Mouse (Mus musculus) heart, postnatal 4 days (tissue): ENCODE data around the gene Deup1. TPM values are rescaled to one million over a fixed set of nuclear protein-coding genes. Genes with fewer than 3 reads are reported as not detected.
"Not testable (repeated sequence)": the region's sequence is repeated elsewhere in the genome, so short reads cannot be mapped to it uniquely, and the experiment has no call there.

Experiments used
- DNase-seq: peaks from one replicate; pipeline ENCODE4 v3.0.0; 2021
- total RNA-seq, 2 experiments: library from RNA; stranded (reverse); gene quantifications; 2 replicates each; pipeline ENCODE4 v1.2.3; 2021

The Deup1 gene
- total RNA-seq, 2 experiments from 2014 or later: 0.17 TPM; not detected in 1

DNA sequence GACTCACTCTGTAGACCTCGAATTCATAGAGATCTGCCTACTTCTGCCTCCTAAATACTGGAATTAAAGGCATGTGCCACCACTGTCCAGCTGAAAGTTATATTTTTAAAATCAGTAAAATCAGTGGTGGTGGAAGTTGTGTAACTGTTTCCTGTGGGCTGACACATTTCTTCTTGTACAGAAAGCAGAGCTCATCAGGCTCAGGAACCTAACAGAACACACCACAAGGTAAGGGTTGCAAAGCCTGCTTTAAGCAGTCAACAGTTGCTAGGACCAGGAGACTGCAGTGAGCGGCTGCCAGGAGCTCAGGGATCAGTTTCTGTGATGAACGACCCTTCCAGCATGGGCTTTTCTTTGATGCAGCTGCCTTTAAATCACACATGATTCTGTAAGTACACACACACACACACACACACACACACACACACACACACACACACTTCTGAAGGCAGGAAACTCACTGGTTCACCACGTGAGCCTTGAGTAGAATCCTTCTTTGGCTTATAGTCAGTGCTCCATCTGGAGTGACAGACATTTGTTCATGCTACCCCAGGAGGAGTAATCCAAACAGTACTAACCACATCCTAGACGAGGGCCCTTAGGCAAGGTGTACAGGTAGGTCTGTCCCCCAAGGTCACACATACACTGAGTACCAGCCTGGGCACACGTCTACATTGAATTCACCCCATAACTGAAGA lies 40.4 kb downstream of the Deup1 start:
- no peak for DNase-seq

DNA sequence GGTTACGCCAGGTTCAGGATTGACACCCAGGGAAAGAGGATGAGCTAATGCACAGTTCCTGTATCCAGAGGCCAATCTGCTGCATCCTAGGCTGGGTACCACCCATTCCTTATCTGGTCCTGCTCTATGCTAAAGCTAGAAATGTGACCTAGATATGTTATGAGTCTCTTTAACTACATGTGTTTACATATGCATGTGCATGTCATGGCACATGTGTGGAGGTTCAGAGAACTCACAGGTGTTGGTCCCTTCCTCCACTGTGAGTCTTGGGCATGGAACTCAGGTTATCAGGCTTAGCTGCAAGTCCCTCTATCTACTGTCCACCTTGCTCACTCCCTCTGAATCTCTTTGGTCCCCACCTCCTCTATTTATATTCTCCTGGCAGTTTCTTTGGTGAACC lies 41.8 kb downstream of the Deup1 start:
- DNase-seq: no peak

DNA sequence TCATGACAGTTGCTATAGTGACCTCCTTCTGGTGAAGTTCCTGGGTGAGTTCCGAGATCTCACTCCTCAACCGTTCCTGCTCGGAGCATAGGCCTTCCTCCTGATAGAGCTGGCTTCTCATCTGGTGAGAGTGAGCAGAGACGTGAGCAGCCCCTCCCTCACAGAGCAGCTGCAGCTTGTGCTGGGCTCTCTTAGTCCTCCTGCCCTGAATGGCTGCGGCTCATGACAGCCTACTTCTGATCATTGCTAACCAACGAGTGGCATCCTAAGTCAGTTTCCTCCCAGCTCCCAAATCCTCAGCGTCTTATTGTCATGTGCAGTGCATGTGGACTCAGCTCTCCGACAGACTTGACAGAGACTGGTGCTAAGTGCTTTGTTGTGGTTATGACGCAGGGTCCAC lies 43.5 kb downstream of the Deup1 start:
- no peak for DNase-seq

DNA sequence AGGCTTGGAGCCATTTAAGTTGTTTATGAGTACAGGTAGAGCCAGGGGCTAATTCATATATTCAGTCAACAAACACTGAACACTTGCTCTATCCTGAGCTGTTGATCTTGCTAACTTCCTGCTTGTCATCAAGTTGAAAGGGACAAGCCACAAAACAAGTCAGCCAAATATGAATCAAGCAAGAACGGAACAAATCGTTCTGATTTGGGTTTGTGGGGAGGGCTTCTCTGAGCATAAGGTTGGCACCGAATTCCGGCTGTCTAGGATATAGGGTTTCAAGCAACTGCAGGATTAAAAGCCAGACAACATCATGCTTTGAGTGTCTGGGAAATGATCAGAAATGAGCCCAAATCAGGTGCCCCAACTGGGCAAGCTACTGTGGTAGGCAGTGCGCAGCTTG lies 45.7 kb downstream of the Deup1 start:
- no peak for DNase-seq

DNA sequence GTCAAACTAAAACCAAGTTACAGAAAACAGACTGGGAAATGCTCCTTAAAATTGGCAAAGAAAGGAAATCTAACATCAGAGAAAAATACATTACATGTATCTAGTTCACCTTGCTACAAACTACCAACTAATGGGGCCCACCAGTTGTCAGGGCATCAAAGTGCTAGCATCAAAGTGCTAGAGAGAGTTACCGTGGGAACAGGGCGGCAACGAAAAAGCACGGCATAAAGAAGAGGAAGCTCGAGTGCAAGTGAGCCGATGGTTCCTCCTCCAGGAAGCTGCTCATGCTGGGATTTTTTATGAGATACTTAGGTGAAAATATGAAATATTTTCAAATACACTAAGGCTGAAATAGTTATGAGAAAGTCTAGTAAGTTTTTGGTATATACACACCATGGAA lies 47.6 kb downstream of the Deup1 start:
- no peak for DNase-seq

DNA sequence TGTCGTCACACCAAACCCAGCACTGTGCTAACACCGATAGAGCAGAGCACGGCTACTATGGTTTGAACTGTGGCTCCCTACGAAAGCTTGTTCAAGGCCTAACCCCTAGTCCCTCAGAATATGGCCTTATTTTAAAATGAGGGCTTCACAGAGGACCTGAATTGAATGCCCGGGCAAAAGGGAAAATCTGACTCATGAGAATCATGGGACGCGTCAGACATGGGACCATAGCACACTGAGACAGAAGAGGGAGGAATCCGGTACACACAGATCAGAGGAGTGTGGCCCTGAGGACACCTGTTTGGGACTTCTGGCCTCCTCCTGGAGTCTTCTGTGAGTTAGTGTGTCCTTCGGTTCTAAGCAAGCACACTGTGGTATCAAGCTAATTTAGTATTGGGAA lies 48.8 kb downstream of the Deup1 start:
- DNase-seq: no peak

DNA sequence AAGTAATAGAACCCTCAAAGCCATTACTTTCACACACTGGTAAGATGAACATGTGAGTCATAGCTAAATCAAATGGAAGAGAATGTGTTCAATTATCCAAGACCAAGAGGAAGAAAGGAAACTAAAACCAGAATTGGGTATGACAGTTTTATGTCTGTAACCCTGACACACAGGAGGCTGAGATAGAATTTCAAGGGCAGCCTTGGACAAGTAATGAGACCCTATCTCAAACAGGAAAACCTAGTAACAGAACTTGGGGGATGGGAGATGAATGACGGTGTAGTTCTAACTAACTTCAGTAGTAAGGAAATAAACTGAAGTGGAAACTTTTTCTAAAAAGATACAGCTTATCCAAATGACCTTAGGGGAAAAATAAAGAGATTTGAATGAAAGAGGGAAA lies 49.3 kb downstream of the Deup1 start:
- no peak for DNase-seq

DNA sequence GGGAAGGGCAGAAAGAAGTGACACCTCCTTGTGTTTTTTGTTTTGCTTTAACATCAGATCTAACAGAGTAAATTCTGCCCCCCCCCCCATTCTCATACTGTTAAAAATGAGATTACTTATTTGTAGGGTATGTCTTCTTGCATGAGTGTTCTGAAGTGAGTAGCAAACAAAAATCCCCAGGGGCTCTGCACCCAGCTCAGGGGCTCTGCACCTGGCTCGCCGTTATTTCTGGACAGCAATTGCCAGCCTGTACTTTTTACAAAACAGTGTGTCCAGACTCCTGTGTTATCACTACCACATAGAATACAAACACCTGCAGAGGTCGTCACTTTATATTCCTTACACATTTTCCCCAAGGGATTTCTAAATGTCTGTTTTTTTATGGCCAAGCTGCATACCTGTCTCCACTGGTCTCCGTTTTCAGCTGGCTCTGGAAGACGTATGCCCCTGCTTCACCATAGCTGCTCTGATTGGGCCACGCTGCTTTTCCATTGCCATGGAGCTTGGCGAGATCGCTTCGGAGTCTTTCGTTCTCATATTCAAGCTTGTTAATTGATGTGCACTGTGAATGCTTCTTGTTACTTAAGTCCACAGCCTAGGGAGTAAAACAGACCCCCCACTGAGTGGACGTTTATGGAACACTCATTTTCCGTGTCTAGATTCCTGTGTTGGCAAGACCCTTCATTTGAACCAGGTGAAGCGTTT lies 52.8 kb downstream of the Deup1 start:
- no peak for DNase-seq

DNA sequence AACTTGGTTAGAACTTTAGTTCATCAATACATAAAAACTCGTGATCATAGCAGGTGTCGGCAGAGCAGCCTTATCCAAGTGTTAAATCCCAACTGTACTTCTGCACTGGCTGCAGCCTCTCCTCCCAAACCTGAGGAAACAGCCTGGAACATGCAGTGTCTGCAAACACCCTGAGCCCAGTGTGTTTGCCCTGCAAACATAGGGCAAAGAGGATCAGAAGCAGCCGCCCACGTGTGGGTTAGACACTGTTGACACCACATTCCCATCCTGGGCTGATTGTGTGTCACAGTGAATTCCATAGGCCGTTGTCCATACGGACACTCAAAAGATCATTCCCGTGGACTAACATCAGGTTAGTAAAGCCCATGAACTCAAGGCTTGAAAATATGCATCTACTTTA lies 65.4 kb downstream of the Deup1 start:
- no peak for DNase-seq

DNA sequence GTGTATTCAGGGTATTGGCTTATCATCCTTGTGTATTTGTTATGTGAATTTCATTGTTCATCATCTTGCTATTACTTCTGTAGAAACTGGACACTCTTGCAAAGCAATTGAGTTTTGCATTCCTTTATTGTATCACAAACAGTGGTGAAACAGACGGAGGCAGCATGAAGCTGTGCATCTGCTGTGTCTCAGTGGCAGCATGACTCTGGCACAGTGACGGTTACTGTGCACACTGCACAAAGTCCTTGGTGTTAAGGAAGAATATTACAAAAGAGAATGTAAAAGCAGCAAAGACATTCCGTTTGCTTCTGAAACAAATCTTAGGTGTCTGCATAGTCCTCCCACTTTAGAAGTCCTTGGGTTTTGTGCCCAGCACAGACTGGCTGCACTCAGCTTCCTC lies 67.3 kb downstream of the Deup1 start:
- no peak for DNase-seq

DNA sequence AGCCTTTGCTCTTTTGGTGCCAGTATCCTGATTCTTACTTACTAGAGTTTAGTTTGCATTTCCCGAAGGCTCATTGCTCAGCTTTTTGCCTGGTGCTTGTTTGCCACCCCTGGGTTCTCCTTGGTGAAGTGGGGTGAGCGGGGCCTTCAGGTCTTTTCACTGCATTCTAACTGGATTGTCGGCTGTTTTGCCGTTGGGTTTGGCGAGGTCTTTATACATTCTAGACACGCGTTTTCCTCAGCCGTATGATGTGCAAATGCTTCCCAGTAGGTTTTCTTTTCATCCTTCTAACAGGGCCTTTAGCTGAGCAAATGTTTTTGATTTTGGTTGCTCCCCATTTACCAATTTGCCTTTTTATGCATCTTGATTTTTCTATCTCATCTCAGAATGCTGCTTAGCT lies 74.4 kb downstream of the Deup1 start:
- no peak for DNase-seq

DNA sequence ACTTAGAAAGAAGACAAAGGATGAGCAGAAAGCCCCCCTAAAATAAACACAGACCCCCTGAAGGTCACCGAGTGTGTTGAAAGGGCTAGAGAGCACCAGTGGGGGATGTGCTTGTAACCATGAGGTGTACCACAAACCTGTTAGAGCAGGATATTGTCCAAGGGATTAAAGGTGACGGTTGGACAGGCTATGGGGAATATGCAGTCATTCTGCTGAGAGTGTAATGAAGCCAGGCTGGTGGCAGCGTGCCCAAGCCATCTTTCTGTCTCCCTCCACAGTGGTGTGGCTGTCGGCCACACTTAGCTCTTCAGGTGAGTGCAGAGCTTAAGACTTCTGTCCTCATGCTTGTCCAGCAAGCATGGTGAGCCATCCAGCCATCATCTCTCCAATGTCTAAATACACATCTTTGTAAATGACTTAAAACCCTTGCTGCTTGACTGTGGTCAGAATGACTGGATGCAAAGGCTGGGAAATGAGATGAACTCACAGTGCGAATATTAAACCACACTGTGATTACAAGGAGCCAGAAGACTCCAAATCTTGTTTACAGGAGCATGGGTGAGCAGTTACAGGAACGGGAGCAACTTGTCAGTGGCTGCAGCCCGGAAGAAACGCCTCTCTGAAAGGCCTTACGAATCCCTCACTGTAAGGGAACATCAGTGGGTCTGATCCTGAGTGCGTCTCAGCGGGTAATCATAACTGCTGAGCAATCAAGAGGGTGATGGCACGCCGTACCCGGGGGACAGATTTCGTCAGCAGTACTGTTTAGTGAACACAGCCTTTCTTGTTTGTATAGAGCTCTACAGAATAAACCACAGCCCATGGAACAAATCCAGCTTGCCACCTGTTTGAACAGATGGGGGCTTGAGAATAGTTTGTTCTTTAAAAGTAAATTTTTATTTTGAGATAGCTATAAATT lies 75.5 kb downstream of the Deup1 start:
- no peak for DNase-seq

DNA sequence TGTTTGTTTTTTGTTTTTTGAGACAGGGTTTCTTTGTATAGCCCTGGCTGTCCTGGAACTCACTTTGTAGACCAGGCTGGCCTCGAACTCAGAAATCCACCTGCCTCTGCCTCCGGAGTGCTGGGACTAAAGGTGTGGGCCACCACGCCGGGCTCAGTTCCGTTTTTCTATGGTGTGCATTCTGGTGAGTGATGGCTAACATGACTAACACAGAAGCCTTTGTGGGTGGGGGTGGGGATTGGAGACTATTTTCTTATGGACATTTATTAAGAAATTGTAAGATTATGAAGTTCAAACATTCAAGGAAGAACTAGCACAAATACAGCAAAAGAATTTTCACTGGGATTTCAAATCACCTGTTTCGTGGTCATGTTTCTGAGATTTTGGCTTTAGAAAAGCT lies 76.7 kb downstream of the Deup1 start:
- DNase-seq: not testable (repeated sequence)

DNA sequence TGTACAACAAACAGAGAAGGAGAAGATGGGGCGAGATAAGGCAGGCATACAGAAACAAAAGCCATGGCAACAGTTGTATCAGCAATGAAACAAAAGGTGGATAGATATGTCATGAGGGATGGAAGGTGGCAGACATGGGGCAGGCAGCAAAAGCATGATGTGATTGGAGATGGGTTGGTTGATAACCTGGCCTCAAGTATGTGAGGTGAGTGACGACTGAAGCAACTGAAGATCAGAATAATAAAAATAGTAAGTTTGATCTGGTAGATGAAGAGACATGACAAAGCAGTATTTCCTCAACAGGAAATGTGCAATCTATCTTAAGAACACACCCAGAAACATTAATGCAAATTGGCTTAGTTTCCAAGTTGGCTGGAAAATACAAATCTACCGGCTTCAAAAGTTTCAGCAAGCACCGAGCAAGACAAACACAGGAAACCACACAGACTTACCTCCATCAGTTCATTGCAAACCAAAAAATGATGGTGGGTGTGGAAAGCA lies 77.2 kb downstream of the Deup1 start:
- no peak for DNase-seq

DNA sequence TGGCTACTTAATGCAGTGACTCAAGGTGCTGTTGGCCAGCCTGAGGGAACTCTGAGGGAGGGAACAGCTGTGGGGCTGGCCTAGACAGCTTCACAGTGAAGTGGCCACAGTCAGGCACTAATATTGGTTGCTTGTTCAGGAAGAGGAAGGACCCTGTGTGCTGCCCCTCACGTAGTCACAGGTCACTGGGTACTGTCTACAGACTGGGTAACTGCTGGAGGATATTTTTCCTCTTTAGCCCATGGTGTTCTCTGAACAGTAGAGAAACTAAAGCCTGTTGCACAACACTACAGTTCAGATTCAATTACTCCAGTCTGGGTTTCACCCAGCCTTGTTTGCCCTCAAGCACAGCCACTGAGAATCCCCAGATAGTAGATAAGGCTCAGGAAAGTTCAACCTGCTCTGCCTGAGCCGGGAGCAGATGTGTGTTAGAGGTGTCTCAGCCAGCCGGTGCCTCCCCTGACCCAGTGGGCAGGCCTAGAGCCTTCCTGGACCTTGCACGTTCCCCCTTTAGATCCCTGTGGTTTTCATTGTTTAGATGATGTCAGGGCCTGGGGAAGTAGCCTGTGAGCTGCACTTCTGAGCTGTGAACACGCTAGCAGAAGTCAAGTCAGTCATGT lies 85.9 kb downstream of the Deup1 start:
- DNase-seq: no peak

DNA sequence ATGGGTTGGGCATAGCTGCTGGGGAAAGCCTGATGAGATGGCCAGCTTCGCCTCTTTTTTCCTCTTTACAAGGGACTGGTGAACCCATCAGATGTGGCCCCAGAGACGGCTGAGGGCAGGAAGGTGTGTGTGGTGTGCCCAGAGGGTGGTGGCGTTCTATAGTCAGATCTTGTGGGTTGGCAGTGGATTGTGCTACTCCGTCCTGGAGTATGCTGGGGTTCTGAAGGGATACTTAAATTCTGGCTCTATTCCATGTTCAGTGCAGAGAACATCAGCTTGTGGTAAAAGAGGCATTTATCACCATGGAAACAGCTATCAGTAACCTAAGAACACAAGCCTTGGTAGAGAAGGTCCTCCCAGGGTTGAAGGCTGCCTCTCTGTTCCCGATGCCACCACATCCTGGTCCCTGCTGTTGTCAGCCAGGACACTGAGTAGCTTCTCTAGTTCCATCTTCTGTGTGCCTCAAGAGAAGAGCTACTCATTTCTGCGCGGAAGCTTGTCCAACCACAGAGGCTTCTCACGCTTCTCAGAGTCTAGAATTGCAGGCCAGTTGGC lies 88.7 kb downstream of the Deup1 start:
- no peak for DNase-seq

DNA sequence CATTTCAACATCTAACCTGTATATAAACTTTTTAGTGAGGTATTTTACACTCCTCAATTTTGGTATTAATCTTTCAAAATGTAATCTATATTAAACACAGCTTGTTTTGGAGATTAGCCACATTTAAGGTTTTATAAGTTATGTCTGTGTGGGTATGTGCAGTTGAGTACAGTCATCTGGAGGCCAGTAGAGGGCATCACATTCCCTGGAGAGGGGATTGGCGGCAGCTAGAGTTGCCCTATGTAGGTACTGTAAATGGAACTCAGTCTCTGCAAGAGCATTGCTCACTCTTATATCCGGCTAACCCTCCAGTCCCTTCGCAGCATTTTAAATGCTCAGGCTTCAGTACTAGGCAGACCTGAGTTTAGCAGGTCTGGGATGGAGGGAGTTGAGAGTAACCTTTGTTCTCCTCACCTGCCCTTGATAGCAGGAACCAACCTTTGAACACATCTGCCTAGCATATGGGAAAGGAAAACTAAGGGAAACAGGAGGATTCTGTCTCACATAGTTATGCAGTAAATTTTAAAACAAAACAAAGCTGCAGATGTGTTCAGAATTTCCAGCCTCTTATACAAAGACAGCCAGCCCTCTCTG lies 90.2 kb downstream of the Deup1 start:
- no peak for DNase-seq

DNA sequence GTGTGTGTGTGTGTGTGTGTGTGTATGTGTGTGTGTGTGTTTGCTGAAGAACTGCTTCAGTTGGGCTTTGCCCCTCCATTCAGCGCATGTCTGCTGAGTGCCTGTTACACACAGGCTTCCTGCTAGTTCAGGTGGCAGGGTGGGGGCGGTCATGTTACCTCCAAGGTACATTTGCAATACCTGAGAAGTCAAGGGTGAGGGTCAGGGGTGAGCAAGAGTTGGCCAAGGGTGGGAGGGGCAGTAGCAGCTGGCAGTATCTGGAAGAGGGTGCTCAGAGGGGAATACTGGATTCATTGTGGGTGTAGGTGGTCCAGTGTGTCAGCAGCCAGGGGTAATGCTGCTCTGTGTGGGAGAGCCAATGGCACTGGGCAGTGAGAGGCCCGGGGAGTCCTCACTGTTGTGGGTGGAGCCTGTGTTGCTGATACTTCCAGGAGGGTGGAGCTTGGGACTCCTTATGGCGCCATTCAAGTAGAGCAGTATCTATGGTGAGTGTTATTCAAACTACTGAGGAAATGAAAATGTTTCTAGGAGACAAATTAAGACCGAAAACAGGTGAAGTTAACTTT lies 90.8 kb downstream of the Deup1 start:
- no peak for DNase-seq

DNA sequence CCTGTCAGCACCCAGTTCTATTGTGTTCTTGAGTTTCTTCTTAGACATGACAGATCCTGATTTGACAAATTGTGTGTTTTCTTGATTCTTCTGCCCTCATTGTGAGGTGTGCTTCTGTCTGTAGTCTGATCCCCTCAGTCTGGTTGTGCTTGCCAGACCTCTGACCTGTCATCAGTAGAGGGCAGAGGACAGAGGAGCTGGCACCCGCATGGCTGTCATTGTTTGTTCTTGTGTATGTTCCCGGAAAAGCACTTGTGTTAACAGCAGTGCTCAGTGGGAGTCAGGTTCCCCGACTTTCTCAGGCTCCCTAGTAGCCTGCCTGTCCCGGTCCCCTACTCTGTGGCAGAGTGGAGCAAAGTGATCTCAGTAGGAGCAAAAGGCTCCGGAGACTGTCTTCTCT lies 92.3 kb downstream of the Deup1 start:
- DNase-seq: no peak

DNA sequence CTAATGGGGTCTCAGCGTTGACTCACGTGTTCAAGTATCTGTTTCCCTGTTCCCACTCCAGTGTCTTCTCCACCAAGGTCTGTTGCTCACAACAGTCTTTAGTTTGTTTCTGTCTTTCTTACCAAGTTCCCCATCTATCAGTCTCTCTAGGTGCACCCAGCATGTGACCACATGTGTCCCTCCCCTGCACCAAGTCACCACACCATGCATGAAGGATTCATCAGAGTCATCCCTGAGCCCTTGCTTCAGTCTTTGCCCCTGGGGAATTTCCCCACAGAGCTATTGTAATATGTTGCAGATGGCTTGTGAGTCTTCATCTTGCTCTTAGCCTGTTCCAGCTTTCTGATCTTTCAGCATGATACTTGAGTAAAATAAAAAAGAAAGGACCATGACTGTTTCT lies 93.6 kb downstream of the Deup1 start:
- no peak for DNase-seq

DNA sequence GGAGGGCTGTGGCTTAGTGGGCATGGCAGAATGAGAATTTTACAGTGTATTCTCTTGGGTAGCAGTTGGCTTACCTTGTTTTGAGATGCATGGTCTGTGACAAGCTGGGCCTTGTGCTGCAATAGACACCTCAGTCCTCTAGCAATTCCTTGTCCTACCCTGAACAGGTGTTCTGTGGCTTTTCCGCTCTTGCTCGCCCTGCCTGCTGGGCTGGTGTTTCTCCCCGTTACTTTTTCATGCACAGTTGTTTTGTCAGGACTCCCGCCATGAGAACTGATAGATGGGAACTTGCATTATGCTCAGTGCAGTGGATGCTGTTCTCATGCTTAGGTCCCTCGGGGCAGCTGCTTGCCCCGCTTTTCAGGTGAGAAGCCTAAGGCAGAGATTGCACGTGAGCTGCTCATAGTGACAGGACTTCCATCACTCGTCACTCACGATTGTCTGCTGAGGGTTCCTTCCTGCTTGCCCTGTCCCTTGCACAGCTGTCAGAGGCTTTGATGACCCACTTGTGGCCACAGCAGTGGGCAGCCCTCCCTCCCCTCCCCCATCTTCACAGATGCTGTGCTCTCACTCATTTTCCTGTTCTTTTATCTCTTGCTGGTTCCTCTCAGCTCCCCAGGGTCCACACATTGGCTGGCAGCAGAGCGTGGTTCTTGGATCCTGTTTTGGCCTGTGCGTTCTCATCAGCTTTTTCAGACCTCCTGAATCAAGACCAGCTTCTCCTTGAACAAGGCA lies 94.2 kb downstream of the Deup1 start:
- no peak for DNase-seq
